Mouse (Mus musculus): Measurements from ENCODE around the gene Faxc.

Gene Faxc

DNA sequence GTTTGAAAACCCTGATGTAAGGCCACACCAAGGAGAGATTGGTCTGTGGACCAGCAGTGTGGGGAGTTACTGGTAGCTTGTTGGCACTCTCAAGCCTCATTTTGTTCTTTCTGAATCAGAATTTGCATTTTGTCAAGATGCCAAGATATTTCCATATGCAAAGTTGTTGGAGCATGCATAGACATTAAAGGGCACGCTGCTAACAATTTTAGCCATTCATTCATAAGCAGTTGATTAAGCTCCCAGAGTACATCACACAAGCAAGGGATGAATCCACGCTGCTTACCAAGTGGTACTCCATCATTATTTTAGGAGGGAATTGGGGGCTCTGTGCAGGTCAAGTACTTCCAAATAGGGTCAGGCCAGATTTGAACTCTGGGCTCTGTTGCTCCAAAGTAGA lies 98.8 kb downstream of the Faxc start:
- DNase-seq (ENCODE audit: low spot score) = no peak
